Mouse (Mus musculus): ENCODE measurements around the gene Adcy9. TPM values are rescaled to one million over a fixed set of nuclear protein-coding genes. Genes with fewer than 3 reads are reported as not detected.

The Adcy9 gene
- 0.68 TPM for polyA plus RNA-seq (2017; shearing (Covaris generic))

GRCm38 (mm10) chr16:4420298-4421054 lies at the start of gene Adcy9:
TSS of gene Adcy9 (minus strand) at chr16:4420498.

Other genes starting within 250 kb of the Adcy9 start
- 23.0 TPM for gene Crebbp, start 206.5 kb downstream of the Adcy9 start, polyA plus RNA-seq (2017; shearing (Covaris generic))
- gene Srl, start 121.3 kb upstream of the Adcy9 start, polyA plus RNA-seq (2017; shearing (Covaris generic)): 0.89 TPM
- 2.3 TPM for gene Tfap4, start 139.4 kb upstream of the Adcy9 start, polyA plus RNA-seq (2017; shearing (Covaris generic))
- gene Glis2, start 174.2 kb upstream of the Adcy9 start, polyA plus RNA-seq (2017; shearing (Covaris generic)): 0.50 TPM
- 17.0 TPM for gene Pam16, start 204.5 kb upstream of the Adcy9 start, polyA plus RNA-seq (2017; shearing (Covaris generic))
- 0.96 TPM for gene Vasn, start 219.4 kb upstream of the Adcy9 start, polyA plus RNA-seq (2017; shearing (Covaris generic))
- 68.3 TPM for gene Dnaja3, start 219.5 kb upstream of the Adcy9 start, polyA plus RNA-seq (2017; shearing (Covaris generic))